Mouse (Mus musculus) hindbrain, embryonic 14.5 days (tissue): ENCODE data around the gene Vav3. TPM values are rescaled to one million over a fixed set of nuclear protein-coding genes. Genes with fewer than 3 reads are reported as not detected.
"Not testable (repeated sequence)": the region's sequence is repeated elsewhere in the genome, so short reads cannot be mapped to it uniquely, and the experiment has no call there.

Source experiments
- ATAC-seq: fragments of 200-750 bp; cut with Nextera tagmentation; 2 replicates; pipeline ENCODE4 v1.8.0; 2017; ENCODE audit warnings: moderate number of reproducible peaks, mild to moderate bottlenecking, moderate TSS enrichment, moderate library complexity; ENCODE audit not compliant: low FRiP score
- DNase-seq: peaks from one replicate; pipeline ENCODE4 v3.0.0-alpha.2; 2015; ENCODE audit warnings: low spot score
- H3K27ac ChIP-seq: fragments of 300-500 bp; sonication (generic); 2 replicates; pipeline ENCODE4 v1.5.1; 2014; ENCODE audit warnings: mild to moderate bottlenecking, moderate library complexity
- H3K27me3 ChIP-seq: fragments of 300-500 bp; sonication (generic); 2 replicates; pipeline ENCODE4 v1.6.1; 2014; ENCODE audit warnings: mild to moderate bottlenecking, low read length, mixed read lengths; ENCODE audit not compliant: control insufficient read depth, insufficient read depth
- H3K36me3 ChIP-seq: fragments of 300-500 bp; sonication (generic); replicated peaks from 2 replicates; pipeline ENCODE4 v1.6.1; 2014; ENCODE audit not compliant: control insufficient read depth, insufficient read depth
- H3K4me1 ChIP-seq: fragments of 300-500 bp; sonication (generic); replicated peaks from 2 replicates; pipeline ENCODE4 v1.6.1; 2014; ENCODE audit warnings: antibody characterized with exemption, low read length, mixed read lengths; ENCODE audit not compliant: control insufficient read depth, insufficient read depth
- H3K4me2 ChIP-seq: fragments of 300-500 bp; sonication (generic); replicated peaks from 2 replicates; pipeline ENCODE4 v1.6.1; 2014; ENCODE audit warnings: mild to moderate bottlenecking, moderate library complexity
- H3K4me3 ChIP-seq: fragments of 300-500 bp; sonication (generic); replicated peaks from 2 replicates; pipeline ENCODE4 v1.5.1; 2014; ENCODE audit warnings: mild to moderate bottlenecking, low read length
- H3K9ac ChIP-seq: fragments of 300-500 bp; sonication (generic); 2 replicates; pipeline ENCODE4 v1.6.1; 2014
- H3K9me3 ChIP-seq: fragments of 300-500 bp; sonication (generic); 2 replicates; pipeline ENCODE4 v1.6.1; 2016; ENCODE audit warnings: low read length; ENCODE audit not compliant: control insufficient read depth
- WGBS: fragments of 180-500 bp; shearing (Covaris S2); extraction: QIAGEN DNeasy Blood & Tissue Kit; methylation state at CpG from one replicate; pipeline ENCODE4 v1.1.7; 2014; 5-methylcytosine and 5-hydroxymethylcytosine counted together
- polyA plus RNA-seq: library from polyadenylated mRNA; unstranded; fragments of >200 nt; fragmentation: Nextera tagmentation; extraction: Ambion mirVana; gene quantifications from 2 replicates; pipeline ENCODE4 v1.2.1, GENCODE M21; 2014

Vav3 gene
- polyA plus RNA-seq, 1 experiment from 2014 or later: 18.8 TPM

GRCm38 (mm10) chr3:109448249-109448648, 107.8 kb downstream of the Vav3 start:
- not testable (repeated sequence) for H3K36me3 ChIP-seq, H3K9me3 ChIP-seq, ATAC-seq, H3K9ac ChIP-seq, H3K4me1 ChIP-seq, H3K4me3 ChIP-seq, H3K27me3 ChIP-seq, H3K27ac ChIP-seq, H3K4me2 ChIP-seq, DNase-seq
- 84% methylated on average over 5 of the region's 5 CpGs for WGBS

- Histone ChIP-seq H3K9me3 (no peaks in the 10 kb centered on the region), H3K4me2 (no peak overlapping the region), H3K4me3 (no peak overlapping the region), H3K36me3 (no peaks in the 10 kb centered on the region), H3K4me1 (no peaks in the 10 kb centered on the region), H3K27ac (no peak overlapping the region), H3K9ac (no peak overlapping the region), H3K27me3 (no peaks in the 10 kb centered on the region)
- ATAC-seq: no peak
- WGBS: 82% methylated on average over 2 of the region's 2 CpGs
- no peak for DNase-seq
Measured at GRCm38 (mm10) chr3:109451966-109452365, 111.5 kb downstream of the Vav3 start.

GRCm38 (mm10) chr3:109454633-109455032, 114.2 kb downstream of the Vav3 start:
- Histone ChIP-seq H3K4me3 (no peak overlapping the region), H3K9ac (no peak overlapping the region), H3K4me2 (no peak overlapping the region), H3K27me3 (no peaks in the 10 kb centered on the region), H3K9me3 (no peaks in the 10 kb centered on the region), H3K27ac (no peak overlapping the region), H3K36me3 (no peaks in the 10 kb centered on the region), H3K4me1 (no peaks in the 10 kb centered on the region)
- ATAC-seq (no peak), DNase-seq (no peak)
- WGBS: 74% methylated on average over 1 of the region's 1 CpGs

GRCm38 (mm10) chr3:109456340-109456739, 115.9 kb downstream of the Vav3 start:
- Histone ChIP-seq H3K9ac (no peak overlapping the region), H3K4me2 (no peak overlapping the region), H3K4me1 (no peaks in the 10 kb centered on the region), H3K9me3 (no peaks in the 10 kb centered on the region), H3K27ac (no peak overlapping the region), H3K4me3 (no peak overlapping the region), H3K27me3 (no peaks in the 10 kb centered on the region), H3K36me3 (no peaks in the 10 kb centered on the region)
- WGBS: 74% methylated on average over 1 of the region's 1 CpGs
- DNase-seq (no peak), ATAC-seq (no peak)

GRCm38 (mm10) chr3:109463684-109464083, 123.2 kb downstream of the Vav3 start:
- ATAC-seq: no peak
- no peak overlapping the region for H3K4me2 ChIP-seq
- H3K9me3 ChIP-seq: no peaks in the 10 kb centered on the region
- no peaks in the 10 kb centered on the region for H3K36me3 ChIP-seq
- DNase-seq: no peak
- no peak overlapping the region for H3K9ac ChIP-seq
- H3K4me3 ChIP-seq: no peak overlapping the region
- H3K27ac ChIP-seq: no peak overlapping the region
- H3K27me3 ChIP-seq: no peaks in the 10 kb centered on the region
- WGBS: 83% methylated on average over 6 of the region's 6 CpGs
- H3K4me1 ChIP-seq: no peaks in the 10 kb centered on the region

- no peak overlapping the region for H3K27ac ChIP-seq
- H3K4me1 ChIP-seq: no peaks in the 10 kb centered on the region
- H3K36me3 ChIP-seq: no peaks in the 10 kb centered on the region
- no peak overlapping the region for H3K4me3 ChIP-seq
- 88% methylated on average over 8 of the region's 8 CpGs for WGBS
- H3K4me2 ChIP-seq: no peak overlapping the region
- DNase-seq: no peak
- no peak overlapping the region for H3K9ac ChIP-seq
- no peaks in the 10 kb centered on the region for H3K27me3 ChIP-seq
- no peaks in the 10 kb centered on the region for H3K9me3 ChIP-seq
- ATAC-seq: no peak
Measured at GRCm38 (mm10) chr3:109464600-109464999, 124.1 kb downstream of the Vav3 start.

GRCm38 (mm10) chr3:109466541-109466940, 126.1 kb downstream of the Vav3 start:
- Histone ChIP-seq H3K36me3 (no peaks in the 10 kb centered on the region), H3K4me2 (no peak overlapping the region), H3K9ac (no peak overlapping the region), H3K4me3 (no peak overlapping the region), H3K27ac (no peak overlapping the region), H3K9me3 (no peaks in the 10 kb centered on the region), H3K27me3 (no peaks in the 10 kb centered on the region), H3K4me1 (no peaks in the 10 kb centered on the region)
- ATAC-seq (no peak), DNase-seq (no peak)

- WGBS: 69% methylated on average over 4 of the region's 4 CpGs
- Histone ChIP-seq H3K36me3 (no peaks in the 10 kb centered on the region), H3K4me2 (no peak overlapping the region), H3K4me3 (no peak overlapping the region), H3K9ac (no peak overlapping the region), H3K27me3 (no peaks in the 10 kb centered on the region), H3K27ac (no peak overlapping the region), H3K9me3 (no peaks in the 10 kb centered on the region), H3K4me1 (no peaks in the 10 kb centered on the region)
- DNase-seq (no peak), ATAC-seq (no peak)
Measured at GRCm38 (mm10) chr3:109467288-109467687, 126.8 kb downstream of the Vav3 start.

GRCm38 (mm10) chr3:109469465-109469864, 129.0 kb downstream of the Vav3 start:
- WGBS: 81% methylated on average over 3 of the region's 3 CpGs
- no peaks in the 10 kb centered on the region for H3K36me3 ChIP-seq
- no peak overlapping the region for H3K4me2 ChIP-seq
- no peaks in the 10 kb centered on the region for H3K9me3 ChIP-seq
- no peaks in the 10 kb centered on the region for H3K4me1 ChIP-seq
- H3K27ac ChIP-seq: no peak overlapping the region
- DNase-seq (no peak), ATAC-seq (no peak)
- H3K4me3 ChIP-seq: no peak overlapping the region
- no peak overlapping the region for H3K9ac ChIP-seq
- no peaks in the 10 kb centered on the region for H3K27me3 ChIP-seq

GRCm38 (mm10) chr3:109470651-109471255, 130.3 kb downstream of the Vav3 start:
- no peak for DNase-seq
- WGBS: 81% methylated on average over 1 of the region's 1 CpGs
- no peaks in the 10 kb centered on the region for H3K36me3 ChIP-seq
- H3K27ac ChIP-seq: no peak overlapping the region
- H3K9ac ChIP-seq: no peak overlapping the region
- H3K4me1 ChIP-seq: no peaks in the 10 kb centered on the region
- no peak overlapping the region for H3K4me2 ChIP-seq
- no peak overlapping the region for H3K4me3 ChIP-seq
- ATAC-seq: no peak
- H3K27me3 ChIP-seq: no peaks in the 10 kb centered on the region
- H3K9me3 ChIP-seq: no peaks in the 10 kb centered on the region
